ENCODE assay signal across 8 mouse cellular contexts in genomic region chr8:20822434-20822833, GRCm38 (mm10).
DNase-seq lines count a peak whose midpoint lies in the region.

No protein-coding gene starts in this region.

- DNase-seq in adrenal gland, postnatal 10 days = peak; percentile 32
- DNase-seq in frontal cortex, postnatal 10 days (ENCODE audit: low spot score in 2 of 2) = peak; percentile 27 to 39
- DNase-seq in heart, adult 18-20 months = peak; percentile 38 to 44
- DNase-seq in kidney, postnatal 10 days = peak; percentile 24
- DNase-seq in left cerebral cortex, adult 18-20 months (ENCODE audit: low spot score in 2 of 2) = peak; percentile 34 to 38
- peak; percentile 30 to 58 for DNase-seq in monocyte, adult 2 months (ENCODE audit: low read depth in 1 of 2, low spot score in 2 of 2)
- DNase-seq in spleen, postnatal 10 days (ENCODE audit: low spot score in 2 of 2) = peak; percentile 26 to 38
- DNase-seq in urinary bladder, adult 2 months (ENCODE audit: low spot score) = peak; percentile 67

Comparison
In these comparisons a context has a peak if more than half of its experiments do, and no peak if none do; other contexts are left out.
1. Peak in every context shown above with its lines: DNase-seq.